Mouse (Mus musculus): ENCODE data around the gene Tmem217.

The Tmem217 gene

DNA sequence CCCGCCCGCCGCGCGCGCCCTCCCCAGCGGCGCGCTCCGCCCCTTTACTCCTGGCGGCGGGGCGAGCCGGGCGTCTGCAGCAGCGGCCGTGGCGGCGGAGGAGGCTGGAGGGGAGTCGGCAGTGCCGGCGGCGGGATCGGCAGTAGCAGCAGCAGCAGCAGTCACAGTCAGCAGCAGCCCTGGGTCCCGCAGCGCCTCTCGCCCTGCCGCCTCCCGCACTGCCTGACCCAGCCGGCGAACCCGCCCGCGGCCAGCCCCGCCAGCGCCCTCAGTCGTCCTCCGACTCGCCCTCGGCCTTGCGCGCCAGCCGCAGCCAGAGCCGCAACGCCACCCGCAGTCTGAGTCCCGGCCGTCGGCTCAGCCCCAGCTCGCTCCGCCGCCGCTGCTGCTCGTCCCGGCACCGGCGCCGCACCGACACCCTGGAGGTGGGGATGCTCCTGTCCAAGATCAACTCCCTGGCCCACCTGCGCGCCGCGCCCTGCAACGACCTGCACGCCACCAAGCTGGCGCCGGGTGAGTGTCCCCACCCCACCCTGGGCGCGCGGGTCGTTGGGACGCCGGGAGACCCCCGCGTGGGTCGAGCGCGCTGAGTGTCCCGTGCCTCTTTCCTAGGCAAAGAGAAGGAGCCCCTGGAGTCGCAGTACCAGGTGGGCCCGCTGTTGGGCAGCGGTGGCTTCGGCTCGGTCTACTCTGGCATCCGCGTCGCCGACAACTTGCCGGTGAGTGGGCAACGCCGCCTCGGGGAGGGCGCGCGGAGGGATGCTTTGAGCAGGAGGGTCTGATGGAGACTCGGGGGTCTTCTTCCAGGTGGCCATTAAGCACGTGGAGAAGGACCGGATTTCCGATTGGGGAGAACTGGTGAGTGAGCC, 61.2 kb downstream of the Tmem217 start, which contains the start of gene Pim1:
Gene Pim1 (plus strand): TSS at position 41 of the 869 bp plus-strand sequence.
- no peaks in the 10 kb centered on the region for H3K27me3 ChIP-seq (ENCODE audit: insufficient read depth, low read length)
- peaks cover 44% of the 10 kb centered on the region for H3K36me3 ChIP-seq (ENCODE audit: insufficient read depth, low read length)
- H3K4me3 ChIP-seq (replicated peaks; ENCODE audit: low read length): peak within 1 kb of the TSS; percentile 96
- TF ChIP-seq POU5F1 (IDR thresholded peaks at IDR 0.05; ENCODE audit: borderline replicate concordance, low read length) (no peak), CTCF (conservative IDR thresholded peaks at IDR 0.05; ENCODE audit: low read length) (no peak), NANOG (IDR thresholded peaks at IDR 0.05; ENCODE audit: borderline replicate concordance, low read length) (no peak)
- no peaks in the 10 kb centered on the region for H3K9me3 ChIP-seq (ENCODE audit: low read length)
- peaks cover 61% of the 10 kb centered on the region for H3K4me1 ChIP-seq (replicated peaks; ENCODE audit: low read depth, low read length)

DNA sequence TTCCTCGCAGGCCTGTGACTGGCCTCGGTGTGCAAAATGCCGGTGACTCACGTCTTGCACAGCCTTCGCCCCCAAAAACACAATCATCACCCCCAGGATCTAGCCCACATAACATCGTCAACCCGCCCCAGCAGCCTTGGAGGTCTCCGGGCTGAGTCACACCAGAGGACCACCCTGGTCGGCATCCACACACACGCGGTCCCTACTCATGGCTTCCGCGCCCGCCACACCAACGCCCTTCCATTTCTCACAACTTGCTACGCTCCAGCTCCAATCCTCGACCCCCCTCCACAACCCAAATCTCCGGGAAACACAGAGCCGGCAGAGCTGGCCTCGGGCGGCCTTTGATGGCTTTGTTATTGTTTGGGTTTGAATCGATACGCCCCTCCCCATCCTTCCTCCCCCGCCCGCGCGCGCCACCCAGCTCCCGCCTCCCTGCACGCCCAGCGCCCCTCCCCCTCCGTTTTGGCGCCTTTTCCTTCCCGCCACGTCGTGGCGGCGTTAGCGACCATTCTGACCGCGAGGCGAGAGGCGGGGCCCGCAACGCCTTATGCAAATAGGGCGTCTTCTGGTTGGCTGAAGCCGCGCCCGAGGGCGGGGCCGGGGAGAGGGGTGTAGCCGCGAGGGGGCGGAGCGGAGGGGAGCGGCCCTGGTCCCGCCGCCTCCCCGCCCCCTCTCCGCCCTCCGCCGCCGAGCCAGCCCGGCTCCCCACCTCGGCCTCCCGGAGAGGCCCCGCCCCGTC, 62.0 kb downstream of the Tmem217 start:
- Histone ChIP-seq H3K36me3 (ENCODE audit: insufficient read depth, low read length) (peaks cover 39% of the 10 kb centered on the region), H3K4me3 (replicated peaks; ENCODE audit: low read length) (peak overlapping the region; percentile 96), H3K27me3 (ENCODE audit: insufficient read depth, low read length) (no peaks in the 10 kb centered on the region), H3K4me1 (replicated peaks; ENCODE audit: low read depth, low read length) (peaks cover 66% of the 10 kb centered on the region), H3K9me3 (ENCODE audit: low read length) (no peaks in the 10 kb centered on the region)
- 0 out of 2 replicates have a peak, but pooled peaks have one; percentile 18 for TF ChIP-seq NANOG (IDR thresholded peaks at IDR 0.05; ENCODE audit: borderline replicate concordance, low read length)
- no peak for TF ChIP-seq CTCF (conservative IDR thresholded peaks at IDR 0.05; ENCODE audit: low read length)
- no peak for TF ChIP-seq POU5F1 (IDR thresholded peaks at IDR 0.05; ENCODE audit: borderline replicate concordance, low read length)

DNA sequence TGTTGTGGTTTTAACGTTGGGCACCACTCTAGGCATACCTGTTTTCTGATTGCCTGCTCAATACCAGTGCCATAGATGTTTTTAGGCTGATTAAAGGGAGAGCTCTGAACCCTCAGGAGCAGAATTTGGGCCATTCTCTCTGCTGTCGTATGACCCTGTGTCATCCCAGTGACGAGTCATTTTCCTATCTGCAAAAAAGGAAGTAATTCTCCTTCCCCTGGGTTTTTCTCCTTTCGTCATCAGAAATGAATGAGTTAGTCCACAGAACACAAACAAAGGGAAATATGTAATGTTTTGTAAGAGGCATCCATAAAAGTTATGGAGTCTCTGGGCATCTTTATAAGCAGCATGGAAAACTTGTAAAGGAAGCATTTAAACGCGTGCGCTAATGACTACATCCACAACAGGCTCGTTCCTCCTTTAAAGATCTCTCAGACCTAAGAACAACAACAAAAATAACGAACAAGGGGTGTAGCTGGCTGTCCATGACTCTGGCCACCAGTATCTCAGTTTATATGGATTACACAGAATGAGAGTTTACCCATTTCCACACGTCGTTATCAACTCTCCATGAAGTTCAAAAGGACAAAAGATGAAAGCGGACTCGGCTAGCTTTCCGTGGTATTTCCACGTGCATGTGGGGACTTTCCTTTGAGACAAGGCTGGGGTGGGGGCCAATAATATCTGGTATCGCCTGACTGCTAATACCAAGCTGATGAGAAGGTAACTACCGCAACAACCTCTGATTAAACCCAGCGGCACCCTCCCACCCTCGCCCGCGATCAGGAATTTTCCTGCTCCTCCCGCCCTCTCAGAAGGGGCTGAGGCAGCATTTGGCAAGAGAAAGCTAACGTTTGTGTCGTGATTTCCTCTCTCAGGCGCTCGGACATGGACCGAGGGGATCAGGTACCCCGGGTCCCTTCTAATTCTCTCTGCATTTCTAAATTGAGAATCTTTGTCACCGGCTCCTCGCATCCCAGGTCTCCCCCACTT, 62.9 kb downstream of the Tmem217 start:
- H3K27me3 ChIP-seq (ENCODE audit: insufficient read depth, low read length): no peaks in the 10 kb centered on the region
- H3K9me3 ChIP-seq (ENCODE audit: low read length): no peaks in the 10 kb centered on the region
- H3K4me3 ChIP-seq (replicated peaks; ENCODE audit: low read length): peak overlapping the region; percentile 85
- TF ChIP-seq CTCF (conservative IDR thresholded peaks at IDR 0.05; ENCODE audit: low read length): no peak
- no peak for TF ChIP-seq NANOG (IDR thresholded peaks at IDR 0.05; ENCODE audit: borderline replicate concordance, low read length)
- no peak for TF ChIP-seq POU5F1 (IDR thresholded peaks at IDR 0.05; ENCODE audit: borderline replicate concordance, low read length)
- H3K4me1 ChIP-seq (replicated peaks; ENCODE audit: low read depth, low read length): peaks cover 63% of the 10 kb centered on the region
- H3K36me3 ChIP-seq (ENCODE audit: insufficient read depth, low read length): peaks cover 30% of the 10 kb centered on the region

DNA sequence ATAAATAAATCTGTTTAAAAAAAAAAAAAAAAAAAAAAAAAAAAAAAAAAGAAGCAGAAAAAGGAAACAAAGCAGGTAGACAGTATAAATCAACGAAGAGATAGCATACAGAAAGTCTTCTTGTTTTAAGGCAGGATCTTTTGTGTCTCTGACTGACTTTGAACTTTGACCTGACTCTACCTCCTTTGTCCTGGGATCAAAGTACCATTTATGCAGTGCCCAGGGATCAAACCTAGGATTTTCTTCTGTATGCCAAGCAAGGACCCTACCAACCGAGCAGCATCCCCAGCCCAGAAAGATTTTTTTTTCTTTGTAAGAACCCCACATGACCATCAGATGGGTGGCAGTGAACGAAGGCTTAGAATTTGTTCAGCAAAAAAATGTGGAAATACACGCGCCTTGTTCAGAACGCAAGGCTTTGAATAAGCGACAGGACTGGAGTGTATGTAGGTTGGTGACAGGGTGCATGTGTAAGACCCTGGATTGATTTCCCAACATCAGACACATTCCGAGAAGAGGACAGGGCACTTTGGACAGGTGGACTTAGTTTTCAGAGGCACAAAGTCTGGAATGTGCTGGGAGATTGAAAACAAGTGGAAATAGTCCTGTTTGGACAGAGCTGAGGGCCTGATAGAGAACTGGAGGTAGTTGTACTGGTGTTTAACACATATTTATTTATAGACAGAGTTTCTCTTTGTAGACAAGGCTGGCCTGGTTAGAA, 63.8 kb downstream of the Tmem217 start:
- Histone ChIP-seq H3K4me3 (replicated peaks; ENCODE audit: low read length) (0 out of 2 replicates have a peak overlapping the region, but pooled peaks have one; percentile 85), H3K9me3 (ENCODE audit: low read length) (no peaks in the 10 kb centered on the region), H3K27me3 (ENCODE audit: insufficient read depth, low read length) (no peaks in the 10 kb centered on the region), H3K36me3 (ENCODE audit: insufficient read depth, low read length) (peaks cover 22% of the 10 kb centered on the region), H3K4me1 (replicated peaks; ENCODE audit: low read depth, low read length) (peaks cover 59% of the 10 kb centered on the region)
- TF ChIP-seq NANOG (IDR thresholded peaks at IDR 0.05; ENCODE audit: borderline replicate concordance, low read length) (no peak), CTCF (conservative IDR thresholded peaks at IDR 0.05; ENCODE audit: low read length) (no peak), POU5F1 (IDR thresholded peaks at IDR 0.05; ENCODE audit: borderline replicate concordance, low read length) (no peak)

DNA sequence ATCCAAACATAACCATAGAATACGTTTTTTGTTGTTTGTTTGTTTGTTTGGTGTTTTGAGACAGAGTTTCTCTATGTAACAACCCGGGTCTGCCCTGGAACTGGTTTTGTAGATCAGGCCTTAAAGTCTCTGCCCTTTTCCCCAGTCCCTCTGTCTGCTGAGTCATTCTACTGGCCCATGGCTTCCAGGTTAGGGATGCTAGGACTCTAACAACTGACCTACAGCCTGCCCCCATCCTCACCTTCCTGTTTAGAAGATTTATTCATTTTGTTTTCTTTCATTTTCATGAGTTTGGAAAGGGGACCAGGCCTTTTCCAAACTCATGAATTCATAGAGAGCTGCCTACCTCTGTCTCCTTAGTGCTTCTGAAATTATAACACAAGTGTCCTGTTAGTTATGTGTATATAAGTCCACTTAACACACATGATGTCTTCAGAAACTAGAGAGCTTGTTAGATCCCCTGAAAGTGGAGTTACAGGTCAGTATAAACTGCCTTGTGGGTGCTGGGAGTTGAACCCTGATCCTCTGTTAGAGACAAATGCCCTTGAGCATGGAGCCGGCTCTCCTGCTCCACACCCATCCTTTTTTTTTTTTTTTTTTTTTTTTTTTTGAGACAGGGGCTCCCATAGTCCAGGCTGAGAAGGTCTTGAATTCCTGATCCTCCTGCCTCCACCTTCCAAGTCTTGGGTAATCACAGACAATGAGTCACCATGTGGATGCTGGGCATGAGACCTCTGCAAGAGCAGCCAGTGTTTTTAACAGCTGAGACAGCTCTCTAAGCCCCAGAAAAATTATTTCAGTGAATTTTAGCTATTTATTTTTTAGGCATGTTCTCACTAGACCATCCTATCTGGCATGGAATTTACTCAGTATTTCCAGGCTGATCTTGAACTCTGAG, 66.6 kb downstream of the Tmem217 start:
- Histone ChIP-seq H3K4me1 (replicated peaks; ENCODE audit: low read depth, low read length) (peaks cover 78% of the 10 kb centered on the region), H3K36me3 (ENCODE audit: insufficient read depth, low read length) (no peaks in the 10 kb centered on the region), H3K27me3 (ENCODE audit: insufficient read depth, low read length) (no peaks in the 10 kb centered on the region), H3K4me3 (replicated peaks; ENCODE audit: low read length) (no peak overlapping the region), H3K9me3 (ENCODE audit: low read length) (0 out of 2 replicates have a peak, but pooled peaks cover 5% of the 10 kb centered on the region)
- no peak for TF ChIP-seq NANOG (IDR thresholded peaks at IDR 0.05; ENCODE audit: borderline replicate concordance, low read length)
- no peak for TF ChIP-seq POU5F1 (IDR thresholded peaks at IDR 0.05; ENCODE audit: borderline replicate concordance, low read length)
- TF ChIP-seq CTCF (conservative IDR thresholded peaks at IDR 0.05; ENCODE audit: low read length): no peak

DNA sequence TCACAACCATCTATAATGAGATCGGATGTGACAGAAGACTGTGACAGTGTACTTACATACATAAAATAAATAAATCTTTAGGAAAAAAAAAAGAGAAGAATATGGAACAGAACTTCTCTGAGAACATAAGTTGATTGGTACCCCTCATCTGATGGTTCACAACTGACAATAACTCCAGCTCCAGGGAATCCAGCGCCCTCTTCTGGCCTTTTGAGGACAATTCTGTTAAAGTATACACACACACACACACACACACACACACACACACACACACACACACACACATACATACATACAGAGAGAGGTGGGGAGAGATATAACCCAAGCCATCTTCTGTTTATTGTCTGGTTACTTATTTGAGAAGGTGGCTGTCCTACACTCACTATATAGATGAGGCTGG, 67.8 kb downstream of the Tmem217 start:
- TF ChIP-seq NANOG (IDR thresholded peaks at IDR 0.05; ENCODE audit: borderline replicate concordance, low read length) (no peak), POU5F1 (IDR thresholded peaks at IDR 0.05; ENCODE audit: borderline replicate concordance, low read length) (no peak), CTCF (conservative IDR thresholded peaks at IDR 0.05; ENCODE audit: low read length) (peak; percentile 30; the same call in 1 of the 2 replicates)
- 0 out of 2 replicates have a peak, but pooled peaks cover 5% of the 10 kb centered on the region for H3K9me3 ChIP-seq (ENCODE audit: low read length)
- no peaks in the 10 kb centered on the region for H3K36me3 ChIP-seq (ENCODE audit: insufficient read depth, low read length)
- H3K27me3 ChIP-seq (ENCODE audit: insufficient read depth, low read length): no peaks in the 10 kb centered on the region
- no peak overlapping the region for H3K4me3 ChIP-seq (replicated peaks; ENCODE audit: low read length)
- peaks cover 85% of the 10 kb centered on the region for H3K4me1 ChIP-seq (replicated peaks; ENCODE audit: low read depth, low read length)

Data from E14TG2a.4 (cell line).